Mouse (Mus musculus): ENCODE data around the gene Mcrip1.

GRCm38 (mm10) chr11:120499894-120500293, 49.6 kb downstream of the Mcrip1 start:
- no peak for TF ChIP-seq CTCF (IDR thresholded peaks at IDR 0.05; ENCODE audit: extremely low read depth, insufficient read depth, insufficient read length, insufficient replicate concordance)
- no peak for TF ChIP-seq POLR2A (IDR thresholded peaks at IDR 0.05; ENCODE audit: low read depth, low read length)
